Mouse (Mus musculus): ENCODE measurements around the gene Gm13691.
"Not testable (repeated sequence)": the region's sequence is repeated elsewhere in the genome, so short reads cannot be mapped to it uniquely, and the experiment has no call there.

Gene Gm13691

GRCm38 (mm10) chr2:83990253-83990652, at the start of gene Gm13691:
TSS of gene Gm13691 (plus strand) at chr2:83990553.
- DNase-seq (ENCODE audit: extremely low read depth, low read depth, low spot score) = not testable (repeated sequence)

GRCm38 (mm10) chr2:83940931-83941361, 49.4 kb upstream of the Gm13691 start, which contains the start of gene Zswim2:
TSS of gene Zswim2 (minus strand) at chr2:83941228.
- DNase-seq (ENCODE audit: extremely low read depth, low read depth, low spot score) = no peak

GRCm38 (mm10) chr2:83941378-83941777, 49.0 kb upstream of the Gm13691 start:
- no peak for DNase-seq (ENCODE audit: extremely low read depth, low read depth, low spot score)

- no peak for DNase-seq (ENCODE audit: extremely low read depth, low read depth, low spot score)
Observed at GRCm38 (mm10) chr2:83941792-83942191, 48.6 kb upstream of the Gm13691 start.

- DNase-seq (ENCODE audit: extremely low read depth, low read depth, low spot score) = not testable (repeated sequence)
Observed at GRCm38 (mm10) chr2:83955393-83955792, 35.0 kb upstream of the Gm13691 start, which contains the start of gene Gm13698. TSS of gene Gm13698 (plus strand) at chr2:83955693.

GRCm38 (mm10) chr2:83961203-83961602, 29.1 kb upstream of the Gm13691 start, which contains the start of gene Gm13693:
TSS of gene Gm13693 (plus strand) at chr2:83961503.
- not testable (repeated sequence) for DNase-seq (ENCODE audit: extremely low read depth, low read depth, low spot score)

GRCm38 (mm10) chr2:83967013-83967412, 23.3 kb upstream of the Gm13691 start, which contains the start of gene Gm13695:
TSS of gene Gm13695 (plus strand) at chr2:83967313.
- DNase-seq (ENCODE audit: extremely low read depth, low read depth, low spot score) = not testable (repeated sequence)

GRCm38 (mm10) chr2:83972823-83973222, 17.5 kb upstream of the Gm13691 start, which contains the start of gene Gm13696:
TSS of gene Gm13696 (plus strand) at chr2:83973123.
- not testable (repeated sequence) for DNase-seq (ENCODE audit: extremely low read depth, low read depth, low spot score)

GRCm38 (mm10) chr2:83978633-83979032, 11.7 kb upstream of the Gm13691 start, which contains the start of gene Gm13694:
TSS of gene Gm13694 (plus strand) at chr2:83978933.
- DNase-seq (ENCODE audit: extremely low read depth, low read depth, low spot score) = not testable (repeated sequence)

GRCm38 (mm10) chr2:83984443-83984842, 5.9 kb upstream of the Gm13691 start, which contains the start of gene Gm13697:
TSS of gene Gm13697 (plus strand) at chr2:83984743.
- not testable (repeated sequence) for DNase-seq (ENCODE audit: extremely low read depth, low read depth, low spot score)

GRCm38 (mm10) chr2:83993639-83994255, 3.4 kb downstream of the Gm13691 start:
- not testable (repeated sequence) for DNase-seq (ENCODE audit: extremely low read depth, low read depth, low spot score)

- not testable (repeated sequence) for DNase-seq (ENCODE audit: extremely low read depth, low read depth, low spot score)
Observed at GRCm38 (mm10) chr2:83994526-83994925, 4.2 kb downstream of the Gm13691 start.

GRCm38 (mm10) chr2:84008913-84009312, 18.6 kb downstream of the Gm13691 start:
- no peak for DNase-seq (ENCODE audit: extremely low read depth, low read depth, low spot score)

- no peak for DNase-seq (ENCODE audit: extremely low read depth, low read depth, low spot score)
Observed at GRCm38 (mm10) chr2:84009818-84010217, 19.5 kb downstream of the Gm13691 start.

GRCm38 (mm10) chr2:84014572-84014971, 24.2 kb downstream of the Gm13691 start:
- no peak for DNase-seq (ENCODE audit: extremely low read depth, low read depth, low spot score)

- not testable (repeated sequence) for DNase-seq (ENCODE audit: extremely low read depth, low read depth, low spot score)
Observed at GRCm38 (mm10) chr2:84016291-84016690, 25.9 kb downstream of the Gm13691 start.

- DNase-seq (ENCODE audit: extremely low read depth, low read depth, low spot score) = no peak
Observed at GRCm38 (mm10) chr2:84018330-84018729, 28.0 kb downstream of the Gm13691 start.

- no peak for DNase-seq (ENCODE audit: extremely low read depth, low read depth, low spot score)
Observed at GRCm38 (mm10) chr2:84019519-84020305, 29.4 kb downstream of the Gm13691 start.

GRCm38 (mm10) chr2:84021930-84022329, 31.6 kb downstream of the Gm13691 start:
- no peak for DNase-seq (ENCODE audit: extremely low read depth, low read depth, low spot score)

GRCm38 (mm10) chr2:84022905-84023304, 32.6 kb downstream of the Gm13691 start:
- peak; percentile 82 for DNase-seq (ENCODE audit: extremely low read depth, low read depth, low spot score)

GRCm38 (mm10) chr2:84023319-84023718, 33.0 kb downstream of the Gm13691 start:
- DNase-seq (ENCODE audit: extremely low read depth, low read depth, low spot score) = no peak
